Mouse (Mus musculus): ENCODE results near the gene Hmga1b.
A peak's percentile ranks its signal among the peaks of the same experiment; 100 is the strongest.
"Not testable (repeated sequence)": the region's sequence is repeated elsewhere in the genome, so short reads cannot be mapped to it uniquely, and the experiment has no call there.

The Hmga1b gene

GRCm38 (mm10) chr11:120762672-120763041, at the start of gene Hmga1b:
Hmga1b (plus strand) TSS chr11:120762794.
- DNase-seq (ENCODE audit: low spot score), result not testable (repeated sequence)

GRCm38 (mm10) chr11:120713580-120714518, 48.7 kb upstream of the Hmga1b start, which contains the start of the genes Cenpx and Lrrc45:
Cenpx (minus strand) TSS chr11:120713738.
Lrrc45 (plus strand) TSS chr11:120713925.
- peak; percentile 99 for DNase-seq (ENCODE audit: low spot score)

GRCm38 (mm10) chr11:120714546-120714945, 48.0 kb upstream of the Hmga1b start:
- no peak for DNase-seq (ENCODE audit: low spot score)

- DNase-seq (ENCODE audit: low spot score), result no peak
Measured at GRCm38 (mm10) chr11:120715131-120715530, 47.5 kb upstream of the Hmga1b start.

DNA sequence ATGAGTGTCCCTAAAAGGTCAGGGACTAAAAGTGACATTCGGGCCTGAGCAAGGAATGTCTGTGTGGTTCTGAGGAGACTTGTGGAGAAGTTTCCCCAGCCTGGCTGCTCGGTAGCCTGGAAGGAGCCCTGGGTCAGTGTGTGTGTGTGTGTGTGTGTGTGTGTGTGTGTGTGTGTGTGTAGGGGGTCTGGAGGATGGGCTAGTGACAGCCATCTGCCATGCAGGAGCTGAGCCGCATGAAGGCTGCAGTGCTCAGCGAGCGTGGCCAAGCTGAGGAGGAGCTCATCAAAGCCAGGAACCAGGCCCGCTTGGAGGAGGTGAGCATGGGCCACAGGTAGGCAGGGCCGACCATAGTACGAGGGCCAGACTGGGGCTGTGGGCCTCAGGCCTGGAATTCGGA, 43.4 kb upstream of the Hmga1b start:
- DNase-seq (ENCODE audit: low spot score), result no peak

DNA sequence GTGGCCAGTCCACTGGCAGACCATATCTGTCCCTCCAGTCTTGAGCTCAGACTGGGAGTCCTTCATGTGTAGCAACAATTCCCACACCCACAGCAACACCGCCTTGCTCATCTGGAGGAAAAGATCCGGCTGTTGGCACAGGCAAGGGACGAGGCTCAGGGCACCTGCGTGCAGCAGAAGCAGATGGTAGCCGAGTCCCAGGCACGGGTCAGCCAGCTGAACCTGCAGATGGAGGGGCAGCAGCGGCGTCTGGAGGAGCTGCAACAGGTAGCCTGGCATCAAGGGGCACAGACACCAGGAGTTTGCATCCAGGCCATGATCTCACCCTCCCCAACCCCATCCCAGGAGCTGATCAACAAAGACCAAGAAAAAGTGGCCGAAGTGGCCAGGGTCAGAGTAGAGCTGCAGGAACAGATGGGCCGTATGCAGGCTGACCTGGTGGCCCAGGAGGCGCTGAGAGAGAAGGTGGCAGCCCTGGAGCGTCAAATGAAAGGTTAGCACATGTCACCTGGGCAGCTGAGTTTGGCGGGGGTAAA, 42.7 kb upstream of the Hmga1b start:
- no peak for DNase-seq (ENCODE audit: low spot score)

DNA sequence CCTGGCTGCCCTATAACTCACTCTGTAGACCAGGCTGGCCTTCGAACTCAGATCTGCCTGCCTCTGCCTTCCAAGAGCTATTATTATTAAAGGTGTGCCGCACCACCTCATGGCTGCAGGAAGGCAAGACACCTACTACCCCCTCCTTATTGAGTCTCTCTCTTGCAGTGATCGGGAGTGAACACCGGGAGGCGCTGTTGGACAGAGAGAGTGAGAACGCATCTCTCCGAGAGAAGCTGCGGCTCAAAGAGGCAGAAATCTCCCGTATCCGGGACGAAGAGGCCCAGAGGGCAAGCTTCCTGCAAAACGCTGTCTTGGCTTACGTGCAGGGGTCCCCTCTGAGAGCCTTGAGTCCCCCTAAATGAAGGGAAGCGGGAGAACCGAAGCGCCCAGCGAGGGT, 42.1 kb upstream of the Hmga1b start:
- peak; percentile 92 for DNase-seq (ENCODE audit: low spot score)

DNA sequence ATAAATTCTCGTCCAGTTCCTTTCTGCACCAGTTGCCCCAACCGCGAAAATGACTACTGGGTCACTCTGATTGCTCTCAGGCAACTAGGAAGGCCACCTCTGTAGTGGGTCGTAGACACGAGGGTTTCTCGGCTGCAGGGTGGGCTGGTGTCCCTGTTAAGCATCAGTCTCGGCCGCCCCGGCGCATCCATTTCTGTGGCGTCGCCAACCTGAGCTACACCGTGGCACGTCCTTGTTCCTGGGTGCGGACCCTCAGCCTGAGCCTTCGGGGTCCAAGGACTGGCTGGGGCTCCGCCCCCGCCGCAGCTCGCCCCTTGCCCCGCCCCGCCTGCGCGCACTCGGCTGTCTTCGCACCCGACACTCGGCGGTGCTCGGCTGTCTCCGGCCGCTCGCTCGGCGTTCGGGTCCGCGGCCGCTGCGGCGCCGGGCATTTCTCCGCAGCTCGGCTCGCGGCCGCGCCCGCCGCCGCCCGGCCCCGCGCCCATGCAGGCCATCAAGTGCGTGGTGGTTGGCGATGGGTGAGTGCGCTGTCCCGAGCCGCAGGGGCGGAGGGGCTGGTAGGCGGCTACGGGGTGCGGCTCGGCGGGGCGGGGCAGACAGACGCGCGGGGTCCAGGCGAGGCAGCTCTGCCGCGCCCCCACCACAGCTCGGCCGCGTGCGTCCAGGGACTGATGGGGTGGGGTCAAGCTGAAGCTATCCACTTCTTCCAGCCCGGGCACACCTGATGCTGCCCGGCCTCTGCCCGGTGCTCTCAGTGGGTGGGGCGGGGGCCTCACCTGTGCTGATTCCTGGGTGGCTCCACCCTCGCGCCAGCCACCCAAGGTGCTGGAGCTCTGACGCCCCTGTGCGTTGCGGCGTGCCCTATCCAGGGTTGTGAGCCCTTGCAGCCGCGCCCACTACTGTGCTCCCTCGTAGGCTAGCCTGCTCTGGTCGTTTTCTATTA, 41.2 kb upstream of the Hmga1b start, which contains the start of gene Rac3:
Gene Rac3 (plus strand): TSS at position 347 of the 943 bp plus-strand sequence.
- peak; percentile 71 for DNase-seq (ENCODE audit: low spot score)

- DNase-seq (ENCODE audit: low spot score), result no peak
Measured at GRCm38 (mm10) chr11:120722067-120722630, 40.4 kb upstream of the Hmga1b start.

GRCm38 (mm10) chr11:120722761-120723382, 39.7 kb upstream of the Hmga1b start:
- DNase-seq (ENCODE audit: low spot score), result no peak

GRCm38 (mm10) chr11:120723509-120723908, 39.1 kb upstream of the Hmga1b start:
- no peak for DNase-seq (ENCODE audit: low spot score)

- DNase-seq (ENCODE audit: low spot score), result no peak
Measured at GRCm38 (mm10) chr11:120726243-120727168, 36.1 kb upstream of the Hmga1b start.

- DNase-seq (ENCODE audit: low spot score), result peak; percentile 97
Measured at GRCm38 (mm10) chr11:120727169-120727527, 35.4 kb upstream of the Hmga1b start, which contains the start of gene Dcxr. Dcxr (minus strand) TSS chr11:120727281.

DNA sequence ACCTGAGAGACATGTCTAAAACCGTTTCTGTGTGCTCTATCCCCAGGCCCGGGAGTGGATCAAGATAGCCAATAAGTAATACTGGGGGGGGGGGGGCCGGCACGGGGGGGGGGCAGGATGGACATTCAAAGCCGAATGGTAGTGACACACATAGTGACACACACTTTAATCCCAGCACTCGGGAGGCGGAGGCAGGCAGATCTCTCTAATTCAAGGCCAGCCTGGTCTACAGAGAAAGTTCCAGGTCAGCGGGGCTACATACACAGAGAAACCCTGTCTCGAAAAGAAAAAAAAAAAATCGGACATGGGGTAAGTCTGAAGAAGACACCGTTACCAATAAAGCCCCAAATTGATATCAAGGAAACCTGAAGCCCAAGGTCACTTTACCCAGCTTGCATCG, 35.0 kb upstream of the Hmga1b start:
- DNase-seq (ENCODE audit: low spot score), result no peak

DNA sequence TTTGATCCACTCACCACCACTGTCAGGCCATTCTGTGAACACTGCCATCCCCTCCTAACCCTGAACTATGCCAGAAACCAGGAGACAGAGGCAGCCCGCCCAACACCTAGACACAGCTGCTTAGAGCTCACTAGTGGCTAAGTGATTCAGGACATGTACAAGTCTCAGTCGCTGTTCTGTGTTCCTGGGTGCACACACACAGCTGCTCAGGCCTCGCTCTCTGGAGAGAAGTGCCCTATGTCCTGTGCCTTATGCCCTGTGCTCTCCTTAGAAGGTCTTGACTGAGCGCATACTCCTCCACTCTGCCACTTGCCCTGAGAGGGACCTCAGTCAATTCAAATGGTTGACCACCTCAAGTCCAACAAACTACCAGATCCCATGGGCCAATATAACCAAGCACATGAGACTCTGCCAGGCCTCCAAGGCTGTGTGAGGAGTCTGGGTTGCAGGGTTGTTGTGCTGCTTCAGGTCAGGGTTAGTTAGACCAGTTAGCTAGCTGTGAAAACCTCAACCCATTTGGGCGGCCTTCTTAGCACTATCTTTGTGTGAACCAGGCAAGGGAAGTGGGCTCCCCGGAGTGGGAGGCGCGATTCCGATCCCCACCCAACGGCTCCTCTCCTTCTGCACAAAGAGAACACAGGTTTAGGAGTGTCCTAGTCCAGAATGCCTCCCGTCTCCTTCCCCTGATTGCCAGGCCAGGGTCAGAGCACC, 33.9 kb upstream of the Hmga1b start:
- no peak for DNase-seq (ENCODE audit: low spot score)

- DNase-seq (ENCODE audit: low spot score), result peak; percentile 80
Measured at GRCm38 (mm10) chr11:120729432-120730050, 33.1 kb upstream of the Hmga1b start.

DNA sequence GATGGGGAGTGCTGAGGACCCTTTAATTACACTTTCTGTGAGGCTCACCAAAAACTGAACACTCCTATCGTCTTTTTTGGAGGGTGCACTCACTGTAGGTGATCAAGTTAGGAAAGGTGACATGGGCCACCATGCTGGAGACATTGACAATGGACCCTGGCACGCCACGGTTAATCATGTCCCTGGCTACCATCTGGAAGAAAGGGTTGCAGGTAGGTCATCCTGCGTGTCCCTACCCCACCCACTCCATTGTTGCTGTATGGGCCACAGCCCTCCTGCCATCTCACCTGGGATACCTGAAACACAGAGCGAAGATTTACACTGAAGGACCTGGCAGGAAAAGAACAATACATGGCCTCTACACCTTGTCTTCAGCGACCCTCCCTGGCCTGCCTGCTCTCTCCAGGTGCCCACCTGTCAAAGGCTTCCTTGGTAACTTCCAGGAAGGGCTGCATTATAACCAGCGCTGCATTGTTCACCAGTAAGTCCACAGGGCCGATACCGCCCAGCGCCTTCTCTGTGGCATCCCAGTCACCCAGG, 32.2 kb upstream of the Hmga1b start:
- no peak for DNase-seq (ENCODE audit: low spot score)

GRCm38 (mm10) chr11:120731395-120731794, 31.2 kb upstream of the Hmga1b start:
- no peak for DNase-seq (ENCODE audit: low spot score)

Measured in lung, postnatal 25 days (tissue).